In genomic region chr4:155274851-155275250, GRCm38 (mm10) we compare ENCODE assay signal across 13 mouse cellular contexts. TPM values are rescaled to one million over a fixed set of nuclear protein-coding genes. Genes with fewer than 3 reads are reported as not detected.
DNase-seq lines count a peak whose midpoint lies in the region; ATAC-seq and TF ChIP-seq lines count a peak whose summit lies in the region.
"Had no signal": no experiment of that assay in that cellular context is flagged by ENCODE, and none has a peak within 500 bp of the region (broad histone marks: within the 10 kb centered on the region; RNA-seq: fewer than 3 reads in every experiment).

No protein-coding gene starts in this region.

- peaks cover 11% of the 10 kb centered on the region for H3K4me1 ChIP-seq in heart, embryonic 10.5 days
- H3K4me1 ChIP-seq in limb, embryonic 12.5 days (replicated peaks): peaks cover 36% of the 10 kb centered on the region

- DNase-seq in heart, embryonic 10.5 days (ENCODE audit: low spot score): no peak
- no peak for DNase-seq in heart, postnatal 10 days
- no peak for DNase-seq in left cerebral cortex, adult 2 months (ENCODE audit: extremely low spot score in 1 of 2, low spot score in 2 of 2)
- DNase-seq in left cerebral cortex, postnatal 36 days (ENCODE audit: low spot score in 2 of 2): no peak
- DNase-seq in brain, embryonic 14.5 days (ENCODE audit: low read depth): peak; percentile 57
- no peak for DNase-seq in gastrocnemius, postnatal 10 days
- DNase-seq in frontal cortex, postnatal 10 days (ENCODE audit: low spot score in 2 of 2): no peak
- DNase-seq: adrenal gland, postnatal 14 days; heart, adult 11 months; kidney, adult 11 months; lung, postnatal 4 days had no signal

- no peak overlapping the region for H3K4me2 ChIP-seq in limb, embryonic 12.5 days

- ATAC-seq in limb, embryonic 12.5 days (ENCODE audit: insufficient number of reproducible peaks, insufficient read depth, low FRiP score, low TSS enrichment, low read depth): no peak

- WGBS in heart, embryonic 10.5 days: 68% methylated on average over 3 of the region's 3 CpGs
- 41% methylated on average over 3 of the region's 3 CpGs for WGBS in limb, embryonic 12.5 days

- no peaks in the 10 kb centered on the region for H3K9me3 ChIP-seq in heart, embryonic 10.5 days
- H3K9me3 ChIP-seq in limb, embryonic 12.5 days: no peaks in the 10 kb centered on the region
- H3K9me3 ChIP-seq: G1E had no signal

- intact Hi-C loops in heart, postnatal 10 days (cut with DNase I): no loop called here
- intact Hi-C loops in left cerebral cortex, adult 2 months (cut with DNase I): no loop called here
- intact Hi-C loops in left cerebral cortex, postnatal 36 days (cut with DNase I): no loop called here

- no peak for TF ChIP-seq CTCF in left cerebral cortex, adult 2 months (IDR thresholded peaks at IDR 0.05)
- no peak for TF ChIP-seq CTCF in brain, embryonic 14.5 days (IDR thresholded peaks at IDR 0.05; ENCODE audit: borderline replicate concordance, extremely low read depth, insufficient read depth, insufficient read length)

- no peaks in the 10 kb centered on the region for H3K27me3 ChIP-seq in heart, embryonic 10.5 days (ENCODE audit: insufficient read depth, poor library complexity, severe bottlenecking)
- no peaks in the 10 kb centered on the region for H3K27me3 ChIP-seq in limb, embryonic 12.5 days

- H3K9ac ChIP-seq in limb, embryonic 12.5 days (replicated peaks): 0 out of 2 replicates have a peak overlapping the region, but pooled peaks have one; percentile 34

- H3K4me3 ChIP-seq in heart, embryonic 10.5 days: no peak overlapping the region
- H3K4me3 ChIP-seq in left cerebral cortex, adult 2 months: no peak overlapping the region
- H3K4me3 ChIP-seq in limb, embryonic 12.5 days (replicated peaks): no peak overlapping the region

- 0 out of 2 replicates have a peak overlapping the region, but pooled peaks have one; percentile 42 for H3K27ac ChIP-seq in heart, embryonic 10.5 days
- peak overlapping the region; percentile 25 for H3K27ac ChIP-seq in left cerebral cortex, adult 2 months
- H3K27ac ChIP-seq in limb, embryonic 12.5 days: peak overlapping the region; percentile 70

- no peaks in the 10 kb centered on the region for H3K36me3 ChIP-seq in heart, embryonic 10.5 days
- no peaks in the 10 kb centered on the region for H3K36me3 ChIP-seq in limb, embryonic 12.5 days
- H3K36me3 ChIP-seq: G1E had no signal

- TF ChIP-seq POLR2A in brain, embryonic 14.5 days (IDR thresholded peaks at IDR 0.05; ENCODE audit: borderline replicate concordance, extremely low read depth, insufficient read depth, insufficient read length, poor library complexity, severe bottlenecking): no peak

RNA-seq across cellular contexts. Expression of gene Faap20, which starts 25.2 kb away (rescaled TPM):
- 77.0 and 87.4 TPM in 2 replicates for polyA plus RNA-seq in heart, embryonic 10.5 days (2016; fragmentation: Nextera tagmentation; extraction: Ambion mirVana)
- total RNA-seq in heart, postnatal 10 days (2021): 10 to 100 TPM; 25.7 to 28.2 TPM
- 10 to 100 TPM; 25.9 to 28.8 TPM for total RNA-seq in left cerebral cortex, adult 2 months (2021)
- total RNA-seq in left cerebral cortex, postnatal 36 days (2021): 10 to 100 TPM; 26.0 to 28.0 TPM
- polyA plus RNA-seq in brain, embryonic 14.5 days (2012; rRNA removed): 71.9 and 96.0 TPM in 2 replicates
- polyA plus RNA-seq in limb, embryonic 12.5 days (2016; fragmentation: Nextera tagmentation; extraction: Ambion mirVana): 96.0 and 99.2 TPM in 2 replicates
- total RNA-seq in gastrocnemius, postnatal 10 days (2021): 10 to 100 TPM; 18.9 to 26.4 TPM

RNA-seq across cellular contexts. Expression of gene Ski, which starts 52.5 kb away (rescaled TPM):
- 7.5 and 11.3 TPM in 2 replicates for polyA plus RNA-seq in heart, embryonic 10.5 days (2016; fragmentation: Nextera tagmentation; extraction: Ambion mirVana)
- total RNA-seq in heart, postnatal 10 days (2021): 10 to 100 TPM; 89.2 to 89.6 TPM
- total RNA-seq in left cerebral cortex, adult 2 months (2021): 100 to 1,000 TPM; 113 to 119 TPM
- total RNA-seq in left cerebral cortex, postnatal 36 days (2021): 100 to 1,000 TPM; 113 to 119 TPM
- 38.6 and 55.2 TPM in 2 replicates for polyA plus RNA-seq in brain, embryonic 14.5 days (2012; rRNA removed)
- 18.4 and 18.8 TPM in 2 replicates for polyA plus RNA-seq in limb, embryonic 12.5 days (2016; fragmentation: Nextera tagmentation; extraction: Ambion mirVana)
- 10 to 100 TPM; 68.1 to 79.6 TPM for total RNA-seq in gastrocnemius, postnatal 10 days (2021)
